Mouse (Mus musculus): Measurements from ENCODE around the gene Pnkd. TPM values are rescaled to one million over a fixed set of nuclear protein-coding genes. Genes with fewer than 3 reads are reported as not detected.
A peak's percentile ranks its signal among the peaks of the same experiment; 100 is the strongest.

Gene Pnkd
- polyA plus RNA-seq, 1 experiment from 2014 or later, result 103 TPM

DNA sequence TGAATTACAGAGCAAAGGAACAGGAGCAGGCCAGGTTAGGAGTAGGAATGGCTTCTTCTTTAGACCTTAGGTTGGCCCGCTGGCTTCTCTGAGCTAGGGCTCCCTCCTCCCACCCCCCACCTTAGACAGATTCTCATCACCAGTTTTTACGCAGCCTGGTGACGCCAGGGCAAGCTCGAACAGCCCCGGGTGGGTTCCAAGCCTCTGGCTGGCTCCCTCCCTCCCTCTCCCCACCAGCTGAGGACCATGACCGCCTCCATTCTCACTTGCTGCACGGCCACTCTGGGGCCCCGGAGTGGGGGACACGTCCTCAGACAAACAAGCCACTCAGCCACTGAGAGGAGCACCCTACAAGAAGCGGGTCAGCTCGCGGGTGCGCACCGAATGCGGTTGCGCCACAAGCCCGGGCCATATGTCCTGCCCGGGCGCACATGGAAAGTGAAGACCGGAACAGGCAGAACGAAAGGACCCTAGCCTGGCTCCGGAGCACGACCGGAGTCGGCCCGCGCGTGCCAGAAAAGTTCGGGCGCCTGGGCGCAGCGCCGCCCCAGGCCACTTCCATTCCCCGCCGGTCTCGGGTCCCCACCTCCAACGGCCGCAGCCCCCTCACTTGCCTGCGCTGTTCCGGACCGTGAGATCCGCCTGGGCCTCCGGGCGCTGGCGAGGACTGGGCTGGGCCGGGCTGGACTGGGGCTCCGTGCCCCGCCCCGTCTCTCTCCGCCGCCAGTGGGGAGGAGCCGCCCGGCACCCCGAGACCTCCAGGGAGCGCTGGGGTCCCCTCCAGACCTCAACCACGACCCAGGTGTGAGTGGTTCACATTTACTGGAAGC, 19.0 kb downstream of the Pnkd start:
- H3K4me2 ChIP-seq, result peak overlapping the region; percentile 84
- peak; percentile 82 for DNase-seq
- peak; percentile 17; the same call in 1 of the 2 replicates for TF ChIP-seq CTCF (IDR thresholded peaks at IDR 0.05; ENCODE audit: low read depth)
- peak overlapping the region; percentile 95 for H3K27ac ChIP-seq (ENCODE audit: low read depth)
- no peaks in the 10 kb centered on the region for H3K27me3 ChIP-seq (ENCODE audit: insufficient read depth, low read length)
- H3K9ac ChIP-seq, result peak overlapping the region; percentile 86
- no peaks in the 10 kb centered on the region for H3K9me3 ChIP-seq (ENCODE audit: low read depth, low read length)
- peak; percentile 92 for ATAC-seq (ENCODE audit: insufficient read depth)
- H3K4me3 ChIP-seq (ENCODE audit: low read depth, low read length), result peak overlapping the region; percentile 73
- no peaks in the 10 kb centered on the region; the same call in 1 of the 2 replicates for H3K36me3 ChIP-seq (ENCODE audit: insufficient read depth)
- H3K4me1 ChIP-seq (ENCODE audit: insufficient read depth), result peaks cover 13% of the 10 kb centered on the region; the same call in 1 of the 2 replicates
- under 1% methylated on average over 55 of the region's 56 CpGs for WGBS

DNA sequence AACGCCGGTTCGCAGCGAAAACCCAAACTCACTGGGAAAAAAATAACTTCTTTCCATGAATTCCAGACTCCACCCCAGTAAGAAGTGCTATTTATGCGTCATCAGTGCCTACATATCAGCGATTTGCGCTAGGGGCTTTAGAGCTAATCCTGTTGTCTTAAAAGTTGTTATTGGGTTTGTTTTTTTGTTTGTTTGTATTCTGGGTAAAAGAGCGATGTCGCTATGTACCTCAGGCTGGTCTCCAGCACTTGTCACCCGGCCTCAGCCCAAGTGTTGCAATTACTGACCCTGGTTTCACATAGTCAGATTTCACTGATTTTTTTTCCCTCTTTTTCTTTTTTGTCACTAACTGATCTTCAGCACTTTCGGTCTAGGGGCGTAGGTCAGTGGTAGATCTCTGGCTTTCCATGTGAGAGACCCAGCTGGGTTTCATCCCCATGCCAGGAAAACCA, 19.6 kb downstream of the Pnkd start:
- Histone ChIP-seq H3K4me3 (ENCODE audit: low read depth, low read length) (peak overlapping the region; percentile 73), H3K9me3 (ENCODE audit: low read depth, low read length) (no peaks in the 10 kb centered on the region), H3K9ac (peak overlapping the region; percentile 86), H3K27me3 (ENCODE audit: insufficient read depth, low read length) (no peaks in the 10 kb centered on the region), H3K36me3 (ENCODE audit: insufficient read depth) (no peaks in the 10 kb centered on the region), H3K4me2 (peak overlapping the region; percentile 84), H3K27ac (ENCODE audit: low read depth) (peak overlapping the region; percentile 95), H3K4me1 (ENCODE audit: insufficient read depth) (peaks cover 13% of the 10 kb centered on the region; the same call in 1 of the 2 replicates)
- whole genome bisulfite sequencing, result 3% methylated on average over 12 of the region's 12 CpGs
- no peak for TF ChIP-seq CTCF (IDR thresholded peaks at IDR 0.05; ENCODE audit: low read depth)
- peak; percentile 7; the same call in 1 of the 2 replicates for ATAC-seq (ENCODE audit: insufficient read depth)
- DNase-seq, result no peak

DNA sequence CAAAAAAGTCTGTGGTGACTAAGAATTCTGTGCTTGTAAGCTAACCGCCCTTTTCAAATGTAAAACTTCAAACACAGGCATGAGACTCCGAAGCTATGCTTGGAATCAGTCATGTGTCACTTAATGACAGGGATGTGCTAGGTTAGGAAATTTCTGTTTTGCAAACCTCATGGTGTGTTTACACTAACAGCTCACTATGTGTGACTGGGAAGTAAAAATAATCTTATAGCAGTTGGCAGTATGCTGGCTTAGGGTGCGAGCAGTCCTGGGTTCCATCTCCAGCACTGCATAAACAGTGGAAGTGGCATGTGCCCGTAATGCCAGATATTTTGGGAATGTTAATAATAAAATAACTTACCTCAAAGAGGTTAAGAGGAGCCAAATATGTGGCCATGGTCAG, 20.2 kb downstream of the Pnkd start:
- no peak for TF ChIP-seq CTCF (IDR thresholded peaks at IDR 0.05; ENCODE audit: low read depth)
- Histone ChIP-seq H3K27ac (ENCODE audit: low read depth) (no peak overlapping the region), H3K27me3 (ENCODE audit: insufficient read depth, low read length) (no peaks in the 10 kb centered on the region), H3K4me2 (no peak overlapping the region), H3K9ac (no peak overlapping the region), H3K4me3 (ENCODE audit: low read depth, low read length) (no peak overlapping the region), H3K4me1 (ENCODE audit: insufficient read depth) (peaks cover 13% of the 10 kb centered on the region; the same call in 1 of the 2 replicates), H3K36me3 (ENCODE audit: insufficient read depth) (no peaks in the 10 kb centered on the region), H3K9me3 (ENCODE audit: low read depth, low read length) (no peaks in the 10 kb centered on the region)
- 45% methylated on average over 4 of the region's 4 CpGs for WGBS
- DNase-seq (peak; percentile 71), ATAC-seq (ENCODE audit: insufficient read depth) (no peak)

DNA sequence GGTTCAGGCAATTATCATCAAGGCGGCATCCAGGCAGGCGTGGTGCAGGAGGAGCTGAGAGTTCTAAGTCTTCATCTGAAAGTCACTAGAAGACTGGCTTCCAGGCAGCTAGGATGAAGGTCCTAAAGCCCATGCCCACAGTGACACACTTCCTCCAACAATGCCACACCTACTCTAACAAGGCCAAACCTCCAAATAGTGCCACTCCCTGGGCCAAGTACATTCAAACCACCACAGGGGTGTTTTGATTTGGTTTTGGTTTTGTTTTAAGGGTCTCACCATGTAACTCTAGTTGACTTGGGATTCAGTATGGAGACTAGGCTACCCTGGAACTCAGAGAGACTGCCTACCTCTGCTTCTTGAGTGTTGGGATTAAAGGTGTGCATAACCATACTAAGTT, 20.8 kb downstream of the Pnkd start, which contains the start of gene Tmbim1:
TSS of gene Tmbim1 (minus strand) at position 101 of the 400 bp plus-strand sequence.
- peaks cover 13% of the 10 kb centered on the region; the same call in 1 of the 2 replicates for H3K4me1 ChIP-seq (ENCODE audit: insufficient read depth)
- WGBS, result 83% methylated on average over 2 of the region's 2 CpGs
- H3K27ac ChIP-seq (ENCODE audit: low read depth), result peak within 1 kb of the TSS; percentile 95

DNA sequence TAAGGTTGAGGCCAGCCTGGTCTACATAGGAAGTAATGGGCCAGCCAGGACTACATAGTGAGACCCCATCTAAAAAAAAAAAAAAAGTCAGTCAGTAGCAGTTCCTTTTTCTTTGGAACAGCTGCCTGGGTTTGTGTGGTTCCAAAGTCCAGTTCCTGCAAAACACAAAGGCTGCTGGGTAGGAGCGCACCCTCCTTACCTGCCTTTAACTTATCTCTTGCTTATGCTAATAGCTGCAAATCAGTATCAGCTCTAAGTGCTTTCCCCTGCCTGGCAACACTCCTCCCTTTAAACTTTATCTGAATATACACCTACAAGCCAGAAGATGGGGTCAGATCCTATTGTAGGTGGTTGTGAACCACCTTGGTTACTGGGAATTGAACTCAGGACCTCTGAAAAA, 22.4 kb downstream of the Pnkd start:
- DNase-seq, result no peak
- no peaks in the 10 kb centered on the region for H3K27me3 ChIP-seq (ENCODE audit: insufficient read depth, low read length)
- H3K4me3 ChIP-seq (ENCODE audit: low read depth, low read length), result no peak overlapping the region
- H3K4me1 ChIP-seq (ENCODE audit: insufficient read depth), result peaks cover 10% of the 10 kb centered on the region; the same call in 1 of the 2 replicates
- no peak overlapping the region for H3K4me2 ChIP-seq
- H3K27ac ChIP-seq (ENCODE audit: low read depth), result no peak overlapping the region
- no peaks in the 10 kb centered on the region for H3K9me3 ChIP-seq (ENCODE audit: low read depth, low read length)
- no peak for TF ChIP-seq CTCF (IDR thresholded peaks at IDR 0.05; ENCODE audit: low read depth)
- H3K36me3 ChIP-seq (ENCODE audit: insufficient read depth), result no peaks in the 10 kb centered on the region
- no peak overlapping the region for H3K9ac ChIP-seq
- no peak for ATAC-seq (ENCODE audit: insufficient read depth)
- 100% methylated on average over 1 of the region's 1 CpGs for WGBS

More for the DNA sequence above, 20.8 kb downstream of the Pnkd start, which contains the start of gene Tmbim1:
- peak within 1 kb of the TSS; percentile 73 for H3K4me3 ChIP-seq (ENCODE audit: low read depth, low read length)
- TF ChIP-seq CTCF (IDR thresholded peaks at IDR 0.05; ENCODE audit: low read depth), result no peak
- no peak for DNase-seq
- no peaks in the 10 kb centered on the region for H3K27me3 ChIP-seq (ENCODE audit: insufficient read depth, low read length)
- H3K9ac ChIP-seq, result peak within 1 kb of the TSS; percentile 86
- no peak for ATAC-seq (ENCODE audit: insufficient read depth)
- no peaks in the 10 kb centered on the region for H3K36me3 ChIP-seq (ENCODE audit: insufficient read depth)
- H3K4me2 ChIP-seq, result peak within 1 kb of the TSS; percentile 84
- no peaks in the 10 kb centered on the region for H3K9me3 ChIP-seq (ENCODE audit: low read depth, low read length)

DNA sequence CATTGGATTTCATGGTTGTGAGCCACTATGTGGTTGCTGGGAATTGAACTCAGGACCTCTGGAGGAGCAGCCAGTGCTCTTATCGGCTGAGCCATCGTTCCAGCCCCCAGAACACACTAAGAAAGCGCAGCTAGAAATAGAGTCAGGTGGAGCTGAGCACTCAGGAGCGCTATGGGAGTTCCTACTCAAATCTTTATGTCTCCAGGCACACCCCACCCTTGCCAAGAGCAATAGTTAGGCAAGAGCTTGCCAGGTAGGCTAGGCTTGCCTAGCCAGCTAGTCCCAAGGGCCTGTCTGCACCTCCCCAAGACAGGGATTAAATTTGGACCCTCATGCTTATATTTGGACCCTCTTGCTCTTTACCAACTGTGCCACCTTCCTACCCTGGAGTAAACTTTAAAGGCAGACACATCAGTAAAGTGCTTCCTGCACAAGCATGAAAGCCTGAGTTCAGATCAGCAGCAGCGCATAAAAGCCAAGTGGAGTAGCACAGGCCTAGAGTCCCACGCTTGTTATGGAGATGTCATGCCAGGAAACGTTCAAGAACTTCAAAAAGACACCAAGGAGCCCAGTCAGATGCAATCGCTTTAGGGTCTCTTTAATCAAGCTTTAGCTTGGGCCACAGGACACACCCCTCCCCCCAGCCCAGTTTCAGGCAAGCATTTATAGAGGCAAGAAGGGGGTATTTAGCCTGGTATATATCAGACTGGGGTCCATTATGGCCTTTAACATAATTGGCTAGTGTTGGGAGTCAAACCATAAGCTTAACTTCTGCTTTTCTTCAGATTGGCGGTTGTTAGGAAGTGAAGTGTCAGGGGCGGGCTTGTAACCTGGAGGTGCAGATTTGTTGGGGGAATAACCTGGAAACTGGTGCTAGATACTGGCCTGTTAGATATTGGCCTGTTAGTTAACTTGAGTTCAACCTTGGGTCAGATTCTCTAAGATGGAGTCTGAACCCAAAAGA, 23.6 kb downstream of the Pnkd start:
- TF ChIP-seq CTCF (IDR thresholded peaks at IDR 0.05; ENCODE audit: low read depth), result no peak
- no peak overlapping the region for H3K27ac ChIP-seq (ENCODE audit: low read depth)
- DNase-seq (no peak), ATAC-seq (ENCODE audit: insufficient read depth) (no peak)
- WGBS, result 71% methylated on average over 10 of the region's 10 CpGs
- H3K9me3 ChIP-seq (ENCODE audit: low read depth, low read length), result no peaks in the 10 kb centered on the region
- no peak overlapping the region for H3K4me3 ChIP-seq (ENCODE audit: low read depth, low read length)
- H3K36me3 ChIP-seq (ENCODE audit: insufficient read depth), result no peaks in the 10 kb centered on the region
- H3K27me3 ChIP-seq (ENCODE audit: insufficient read depth, low read length), result no peaks in the 10 kb centered on the region
- no peak overlapping the region for H3K9ac ChIP-seq
- H3K4me1 ChIP-seq (ENCODE audit: insufficient read depth), result peaks cover 5% of the 10 kb centered on the region; the same call in 1 of the 2 replicates
- no peak overlapping the region for H3K4me2 ChIP-seq
